Mouse (Mus musculus) hindbrain, embryonic 11.5 days (tissue): ENCODE data around the gene Gpr173. TPM values are rescaled to one million over a fixed set of nuclear protein-coding genes. Genes with fewer than 3 reads are reported as not detected.

Experiments used
- ATAC-seq: fragments of 200-750 bp; cut with Nextera tagmentation; 2 replicates; pipeline ENCODE4 v1.8.0; 2017; ENCODE audit warnings: mild to moderate bottlenecking, moderate TSS enrichment, moderate library complexity; ENCODE audit not compliant: low FRiP score
- DNase-seq: peaks from one replicate; pipeline ENCODE4 v3.0.0-alpha.2; 2015; ENCODE audit warnings: low spot score
- H3K27ac ChIP-seq: fragments of 300-500 bp; sonication (generic); 2 replicates; pipeline ENCODE4 v1.5.1; 2014; ENCODE audit warnings: mild to moderate bottlenecking, low read depth, low read length
- H3K27me3 ChIP-seq: fragments of 300-500 bp; sonication (generic); 2 replicates; pipeline ENCODE4 v1.6.1; 2014; ENCODE audit warnings: mild to moderate bottlenecking, low read length, moderate library complexity, mixed read lengths; ENCODE audit not compliant: control insufficient read depth, insufficient read depth
- H3K36me3 ChIP-seq: fragments of 300-500 bp; sonication (generic); 2 replicates; pipeline ENCODE4 v1.6.1; 2014; ENCODE audit warnings: mild to moderate bottlenecking, low read length, moderate library complexity, mixed read lengths; ENCODE audit not compliant: control insufficient read depth, insufficient read depth
- H3K4me1 ChIP-seq: fragments of 300-500 bp; sonication (generic); replicated peaks from 2 replicates; pipeline ENCODE4 v1.6.1; 2014; ENCODE audit warnings: low read length, mixed read lengths; ENCODE audit not compliant: control insufficient read depth, insufficient read depth
- H3K4me2 ChIP-seq: fragments of 300-500 bp; sonication (generic); replicated peaks from 2 replicates; pipeline ENCODE4 v1.6.1; 2014; ENCODE audit warnings: mild to moderate bottlenecking, low read depth, low read length
- H3K4me3 ChIP-seq: fragments of 300-500 bp; sonication (generic); 2 replicates; pipeline ENCODE4 v1.5.1; 2014; ENCODE audit warnings: low read depth, low read length
- H3K9ac ChIP-seq: fragments of 300-500 bp; sonication (generic); 2 replicates; pipeline ENCODE4 v1.6.1; 2014; ENCODE audit warnings: low read depth, low read length
- H3K9me3 ChIP-seq: fragments of 300-500 bp; sonication (generic); 2 replicates; pipeline ENCODE4 v1.6.1; 2016; ENCODE audit warnings: low read length; ENCODE audit not compliant: control insufficient read depth
- WGBS: fragments of 180-500 bp; shearing (Covaris S2); extraction: QIAGEN DNeasy Blood & Tissue Kit; methylation state at CpG from one replicate; pipeline ENCODE4 v1.1.7; 2014; 5-methylcytosine and 5-hydroxymethylcytosine counted together
- polyA plus RNA-seq: library from polyadenylated mRNA; unstranded; fragments of >200 nt; fragmentation: Nextera tagmentation; extraction: Ambion mirVana; gene quantifications from 2 replicates; pipeline ENCODE4 v1.2.1, GENCODE M21; 2014

Gpr173 gene
- 4.7 and 7.2 TPM in 2 replicates for polyA plus RNA-seq

GRCm38 (mm10) chrX:152368397-152369273 is at the start of gene Gpr173:
Gene Gpr173 (minus strand): TSS chrX:152368704.
- 12% methylated on average over 20 of the region's 24 CpGs for WGBS
- peaks cover 20% of the 10 kb centered on the region for H3K27me3 ChIP-seq
- H3K4me1 ChIP-seq: no peaks in the 10 kb centered on the region
- H3K4me3 ChIP-seq: peak within 1 kb of the TSS; percentile 52
- peak within 1 kb of the TSS; percentile 48 for H3K4me2 ChIP-seq
- peak within 1 kb of the TSS; percentile 71 for H3K9ac ChIP-seq
- H3K9me3 ChIP-seq: no peaks in the 10 kb centered on the region
- peak; percentile 77 for DNase-seq
- H3K36me3 ChIP-seq: no peaks in the 10 kb centered on the region
- H3K27ac ChIP-seq: peak within 1 kb of the TSS; percentile 72
- ATAC-seq: peak; percentile 96

- Histone ChIP-seq H3K9me3 (no peaks in the 10 kb centered on the region), H3K4me1 (no peaks in the 10 kb centered on the region), H3K4me2 (no peak overlapping the region), H3K27ac (no peak overlapping the region), H3K4me3 (no peak overlapping the region), H3K36me3 (no peaks in the 10 kb centered on the region), H3K9ac (no peak overlapping the region), H3K27me3 (peaks cover 23% of the 10 kb centered on the region)
- ATAC-seq (no peak), DNase-seq (no peak)
- WGBS: 86% methylated on average over 1 of the region's 1 CpGs
Observed at GRCm38 (mm10) chrX:152403251-152403650, 34.7 kb upstream of the Gpr173 start.

GRCm38 (mm10) chrX:152400096-152400495 is 31.6 kb upstream of the Gpr173 start:
- no peaks in the 10 kb centered on the region for H3K9me3 ChIP-seq
- no peaks in the 10 kb centered on the region for H3K36me3 ChIP-seq

GRCm38 (mm10) chrX:152368054-152368396 is 479 bp downstream of the Gpr173 start:
- H3K36me3 ChIP-seq: no peaks in the 10 kb centered on the region
- no peaks in the 10 kb centered on the region for H3K4me1 ChIP-seq
- H3K27ac ChIP-seq: peak overlapping the region; percentile 72
- peak overlapping the region; percentile 71 for H3K9ac ChIP-seq
- no peaks in the 10 kb centered on the region for H3K9me3 ChIP-seq
- peak overlapping the region; percentile 48 for H3K4me2 ChIP-seq
- 29% methylated on average over 4 of the region's 4 CpGs for WGBS
- ATAC-seq: no peak; the same call in 1 of the 2 replicates
- peak; percentile 25 for DNase-seq
- H3K4me3 ChIP-seq: peak overlapping the region; percentile 52
- H3K27me3 ChIP-seq: peaks cover 22% of the 10 kb centered on the region

More at GRCm38 (mm10) chrX:152400096-152400495, 31.6 kb upstream of the Gpr173 start:
- H3K4me2 ChIP-seq: no peak overlapping the region
- H3K9ac ChIP-seq: no peak overlapping the region
- peaks cover 24% of the 10 kb centered on the region for H3K27me3 ChIP-seq
- no peak overlapping the region for H3K4me3 ChIP-seq
- 92% methylated on average over 2 of the region's 2 CpGs for WGBS
- DNase-seq: no peak
- no peaks in the 10 kb centered on the region for H3K4me1 ChIP-seq
- no peak for ATAC-seq
- no peak overlapping the region for H3K27ac ChIP-seq

- Histone ChIP-seq H3K4me1 (no peaks in the 10 kb centered on the region), H3K27ac (no peak overlapping the region), H3K36me3 (no peaks in the 10 kb centered on the region), H3K9me3 (no peaks in the 10 kb centered on the region), H3K4me3 (no peak overlapping the region), H3K4me2 (no peak overlapping the region; the same call in 1 of the 2 replicates), H3K27me3 (peaks cover 22% of the 10 kb centered on the region), H3K9ac (no peak overlapping the region)
- 83% methylated on average over 2 of the region's 2 CpGs for WGBS
- ATAC-seq (no peak), DNase-seq (no peak)
Observed at GRCm38 (mm10) chrX:152366418-152366817, 2.1 kb downstream of the Gpr173 start.

GRCm38 (mm10) chrX:152352553-152353153 is 15.9 kb downstream of the Gpr173 start:
- ATAC-seq: peak; percentile 78

GRCm38 (mm10) chrX:152347041-152347440 is 21.5 kb downstream of the Gpr173 start:
- WGBS: 96% methylated on average over 14 of the region's 14 CpGs
- H3K4me1 ChIP-seq: no peaks in the 10 kb centered on the region
- H3K27me3 ChIP-seq: peaks cover 49% of the 10 kb centered on the region
- H3K4me2 ChIP-seq: no peak overlapping the region
- H3K9me3 ChIP-seq: no peaks in the 10 kb centered on the region
- H3K36me3 ChIP-seq: no peaks in the 10 kb centered on the region
- DNase-seq (no peak), ATAC-seq (no peak)
- no peak overlapping the region for H3K4me3 ChIP-seq
- H3K27ac ChIP-seq: no peak overlapping the region
- H3K9ac ChIP-seq: no peak overlapping the region

More at GRCm38 (mm10) chrX:152352553-152353153, 15.9 kb downstream of the Gpr173 start:
- H3K4me2 ChIP-seq: no peak overlapping the region
- no peak overlapping the region for H3K4me3 ChIP-seq
- H3K9ac ChIP-seq: no peak overlapping the region
- 29% methylated on average over 5 of the region's 5 CpGs for WGBS
- peak; percentile 65 for DNase-seq
- H3K36me3 ChIP-seq: no peaks in the 10 kb centered on the region
- H3K4me1 ChIP-seq: no peaks in the 10 kb centered on the region
- H3K27me3 ChIP-seq: peaks cover 14% of the 10 kb centered on the region
- no peaks in the 10 kb centered on the region for H3K9me3 ChIP-seq
- H3K27ac ChIP-seq: no peak overlapping the region

- no peak overlapping the region for H3K27ac ChIP-seq
- no peak overlapping the region for H3K9ac ChIP-seq
- H3K4me1 ChIP-seq: no peaks in the 10 kb centered on the region
- no peaks in the 10 kb centered on the region for H3K36me3 ChIP-seq
- 93% methylated on average over 15 of the region's 15 CpGs for WGBS
- DNase-seq (no peak), ATAC-seq (no peak)
- H3K9me3 ChIP-seq: no peaks in the 10 kb centered on the region
- no peak overlapping the region for H3K4me2 ChIP-seq
- no peak overlapping the region for H3K4me3 ChIP-seq
- H3K27me3 ChIP-seq: peaks cover 53% of the 10 kb centered on the region
Observed at GRCm38 (mm10) chrX:152346587-152346986, 21.9 kb downstream of the Gpr173 start.
